Mouse (Mus musculus) stomach, embryonic 15.5 days (tissue): ENCODE measurements around the gene Mpz. TPM values are rescaled to one million over a fixed set of nuclear protein-coding genes. Genes with fewer than 3 reads are reported as not detected.

Experiments used
- ATAC-seq: fragments of 200-750 bp; cut with Nextera tagmentation; 2 replicates; pipeline ENCODE4 v1.8.0; 2017; ENCODE audit warnings: low read depth, moderate number of reproducible peaks, moderate TSS enrichment; ENCODE audit not compliant: insufficient read depth, low FRiP score
- H3K27ac ChIP-seq: fragments of 300-500 bp; sonication (generic); 2 replicates; pipeline ENCODE4 v1.5.1; 2015; ENCODE audit warnings: mild to moderate bottlenecking, inconsistent platforms
- H3K27me3 ChIP-seq: fragments of 300-500 bp; sonication (generic); replicated peaks from 2 replicates; pipeline ENCODE4 v1.6.1; 2015; ENCODE audit warnings: inconsistent platforms
- H3K36me3 ChIP-seq: fragments of 300-500 bp; sonication (generic); 2 replicates; pipeline ENCODE4 v1.6.1; 2015; ENCODE audit warnings: inconsistent platforms
- H3K4me1 ChIP-seq: fragments of 300-500 bp; sonication (generic); 2 replicates; pipeline ENCODE4 v1.6.1; 2015; ENCODE audit warnings: inconsistent platforms
- H3K4me2 ChIP-seq: fragments of 300-500 bp; sonication (generic); 2 replicates; pipeline ENCODE4 v1.6.1; 2015; ENCODE audit warnings: mild to moderate bottlenecking, inconsistent platforms
- H3K4me3 ChIP-seq: fragments of 300-500 bp; sonication (generic); replicated peaks from 2 replicates; pipeline ENCODE4 v1.5.1; 2015; ENCODE audit warnings: inconsistent platforms
- H3K9ac ChIP-seq: fragments of 300-500 bp; sonication (generic); 2 replicates; pipeline ENCODE4 v1.6.1; 2015; ENCODE audit warnings: inconsistent platforms
- H3K9me3 ChIP-seq: fragments of 300-500 bp; sonication (generic); 2 replicates; pipeline ENCODE4 v1.6.1; 2016; ENCODE audit warnings: inconsistent platforms
- WGBS: fragments of 180-500 bp; shearing (Covaris S2); methylation state at CpG from one replicate; pipeline ENCODE4 v1.1.7; 2015; 5-methylcytosine and 5-hydroxymethylcytosine counted together
- polyA plus RNA-seq: library from polyadenylated mRNA; unstranded; fragments of >200 nt; fragmentation: Nextera tagmentation; extraction: Ambion mirVana; gene quantifications from 2 replicates; pipeline ENCODE4 v1.2.1, GENCODE M21; 2015

The Mpz gene
- polyA plus RNA-seq, 1 experiment from 2014 or later, result 1.8 TPM

DNA sequence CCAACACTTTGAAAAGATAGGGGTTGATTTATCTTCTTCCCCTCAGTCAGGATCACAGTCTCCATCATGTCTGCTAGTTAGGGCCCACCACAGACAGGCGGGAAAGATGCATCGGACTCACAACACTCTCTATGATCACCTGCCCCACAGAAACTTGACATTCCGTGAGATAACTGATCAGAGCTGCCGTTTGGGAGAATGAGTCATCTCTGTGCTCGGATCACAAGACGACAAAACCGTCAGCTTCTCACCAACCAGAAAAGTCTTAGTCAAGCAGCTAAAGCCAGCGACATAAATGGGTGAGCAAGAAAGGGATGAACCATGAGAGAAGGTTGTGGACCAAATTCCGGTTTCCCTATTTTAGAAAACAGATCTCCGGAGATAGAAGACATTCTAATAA is 41.8 kb downstream of the Mpz start:
- WGBS, result 59% methylated on average over 10 of the region's 10 CpGs
- peaks cover 37% of the 10 kb centered on the region for H3K4me1 ChIP-seq
- peaks cover 21% of the 10 kb centered on the region for H3K27me3 ChIP-seq
- H3K27ac ChIP-seq, result no peak overlapping the region
- no peak overlapping the region for H3K4me3 ChIP-seq
- H3K9me3 ChIP-seq, result no peaks in the 10 kb centered on the region
- no peak for ATAC-seq
- H3K36me3 ChIP-seq, result no peaks in the 10 kb centered on the region
- H3K9ac ChIP-seq, result no peak overlapping the region
- H3K4me2 ChIP-seq, result no peak overlapping the region

DNA sequence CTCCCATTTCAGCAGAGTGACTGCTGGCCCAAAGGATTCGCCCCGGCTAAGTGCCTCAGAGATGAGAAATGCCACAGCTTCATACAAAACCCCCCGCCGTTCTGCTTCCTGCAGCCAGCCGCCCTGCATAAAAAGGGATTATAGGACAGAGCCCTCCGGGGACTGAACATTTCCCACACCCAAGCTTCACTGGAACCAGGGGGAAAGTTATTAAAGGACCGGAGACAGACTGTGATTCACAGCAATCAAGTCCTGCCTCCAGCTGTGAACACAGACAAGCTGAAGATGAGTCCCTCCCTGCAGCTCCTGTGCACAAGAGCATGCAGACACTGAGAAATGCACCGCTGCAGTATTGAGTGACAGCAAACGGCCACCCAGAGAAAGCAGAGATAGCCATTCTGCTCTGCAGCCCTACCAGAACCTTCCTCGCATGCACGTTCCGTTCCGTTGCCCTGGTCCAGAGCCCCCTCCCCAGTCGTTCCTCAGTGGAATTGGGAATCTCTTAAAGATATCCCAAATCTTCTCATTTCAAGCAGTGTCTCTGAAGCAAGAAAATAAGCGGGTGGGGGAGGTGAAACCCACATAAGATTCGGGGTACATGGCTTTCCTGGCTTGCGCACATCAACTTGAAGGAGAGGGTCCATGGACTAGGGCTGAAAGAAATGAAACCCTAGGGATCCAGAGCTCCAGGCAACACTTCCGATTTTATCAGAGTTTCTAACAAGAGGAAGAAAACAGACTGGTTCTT is 42.8 kb downstream of the Mpz start:
- 9% methylated on average over 18 of the region's 18 CpGs for WGBS
- no peak overlapping the region for H3K27ac ChIP-seq
- H3K4me2 ChIP-seq, result peak overlapping the region; percentile 46
- no peaks in the 10 kb centered on the region for H3K36me3 ChIP-seq
- no peak overlapping the region; the same call in 1 of the 2 replicates for H3K4me3 ChIP-seq
- H3K9me3 ChIP-seq, result no peaks in the 10 kb centered on the region
- peaks cover 21% of the 10 kb centered on the region for H3K27me3 ChIP-seq
- peaks cover 37% of the 10 kb centered on the region for H3K4me1 ChIP-seq
- ATAC-seq, result no peak
- no peak overlapping the region for H3K9ac ChIP-seq

DNA sequence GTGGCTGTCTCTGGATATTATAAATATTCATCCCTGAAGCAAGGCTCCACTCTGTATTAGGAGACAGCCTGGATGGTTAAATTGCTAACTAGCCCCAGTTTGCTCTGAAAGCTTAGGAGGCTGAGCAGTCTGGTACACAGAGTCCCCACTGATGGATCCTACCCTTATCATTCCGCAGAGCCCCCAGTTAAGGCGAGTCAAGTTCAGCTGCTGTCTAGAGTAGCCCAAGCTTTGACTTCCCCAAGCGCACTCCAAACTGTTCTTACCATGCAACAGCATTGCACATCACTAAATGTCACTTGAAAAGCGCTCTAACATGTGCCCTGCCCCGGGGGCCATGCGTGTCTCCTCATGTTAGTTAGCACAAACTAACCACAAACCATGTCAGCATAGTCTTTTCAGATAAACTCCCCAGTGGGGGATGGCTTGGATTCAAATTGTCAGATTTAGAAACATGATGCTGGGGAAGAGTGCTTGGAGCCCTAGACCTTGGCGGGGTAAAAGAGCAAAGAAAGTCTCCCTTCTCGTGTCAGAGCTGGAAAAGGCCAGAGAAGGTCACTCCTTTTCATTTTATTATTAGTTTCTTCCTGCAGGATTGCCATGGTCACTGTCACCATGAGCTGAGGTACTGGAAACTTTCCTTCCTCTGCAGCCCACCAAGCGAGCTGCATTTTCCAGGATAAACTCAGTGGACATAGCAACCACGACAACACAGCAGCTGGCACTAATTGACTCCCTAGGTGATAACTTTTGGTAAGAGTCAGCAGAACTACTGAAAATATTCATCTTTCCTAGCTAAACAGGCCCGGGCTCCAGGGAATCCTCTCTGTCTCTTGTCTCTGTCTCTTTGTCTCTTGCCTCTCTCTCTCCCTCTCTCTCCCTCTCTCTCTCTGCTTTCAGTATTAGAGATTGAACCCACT is 43.7 kb downstream of the Mpz start:
- ATAC-seq, result no peak
- Histone ChIP-seq H3K27ac (no peak overlapping the region), H3K4me2 (peak overlapping the region; percentile 46; the same call in 1 of the 2 replicates), H3K9ac (no peak overlapping the region), H3K36me3 (no peaks in the 10 kb centered on the region), H3K4me1 (peaks cover 33% of the 10 kb centered on the region), H3K9me3 (no peaks in the 10 kb centered on the region), H3K27me3 (peaks cover 21% of the 10 kb centered on the region), H3K4me3 (no peak overlapping the region)
- 31% methylated on average over 11 of the region's 11 CpGs for WGBS

DNA sequence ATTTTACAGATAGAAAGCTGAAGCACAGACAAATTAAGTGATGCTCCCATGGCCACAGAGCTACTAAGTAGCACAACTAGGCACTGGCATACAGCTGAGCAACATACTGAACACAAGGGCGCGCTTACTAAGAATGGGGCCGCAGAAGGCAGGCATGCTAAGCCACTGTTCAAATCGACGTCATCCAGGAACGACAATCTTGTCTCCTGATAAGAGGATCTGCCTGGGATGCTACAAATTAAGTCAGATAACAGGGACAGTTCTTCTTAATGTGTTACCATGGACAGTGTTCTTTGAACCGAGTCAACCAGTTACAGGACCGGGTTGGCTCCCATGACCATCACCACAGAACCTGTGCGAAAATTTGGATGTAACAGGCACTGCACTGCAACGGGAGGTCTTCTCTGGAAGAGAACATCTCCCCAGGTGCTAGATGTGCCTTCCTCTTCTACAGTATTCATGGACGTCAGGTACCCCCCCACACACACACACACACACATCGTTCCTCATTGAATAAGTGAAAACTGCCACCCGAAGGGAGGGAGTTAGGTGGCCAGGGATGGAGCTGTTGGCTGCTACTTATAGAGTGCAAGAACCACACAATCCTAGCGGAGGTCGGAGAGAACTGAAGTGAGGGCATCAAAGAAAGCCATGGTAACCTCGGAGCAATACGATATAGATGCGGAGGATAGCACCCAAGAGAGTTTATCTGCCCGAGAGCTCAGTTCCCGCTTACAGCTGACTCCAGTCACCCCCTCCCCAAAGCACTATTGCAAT is 44.7 kb downstream of the Mpz start:
- Histone ChIP-seq H3K4me2 (peak overlapping the region; percentile 91), H3K9me3 (no peaks in the 10 kb centered on the region), H3K27ac (no peak overlapping the region), H3K36me3 (no peaks in the 10 kb centered on the region), H3K4me1 (peaks cover 25% of the 10 kb centered on the region), H3K27me3 (peaks cover 21% of the 10 kb centered on the region), H3K9ac (peak overlapping the region; percentile 23; the same call in 1 of the 2 replicates), H3K4me3 (peak overlapping the region; percentile 51)
- WGBS, result 16% methylated on average over 20 of the region's 20 CpGs
- ATAC-seq, result no peak

DNA sequence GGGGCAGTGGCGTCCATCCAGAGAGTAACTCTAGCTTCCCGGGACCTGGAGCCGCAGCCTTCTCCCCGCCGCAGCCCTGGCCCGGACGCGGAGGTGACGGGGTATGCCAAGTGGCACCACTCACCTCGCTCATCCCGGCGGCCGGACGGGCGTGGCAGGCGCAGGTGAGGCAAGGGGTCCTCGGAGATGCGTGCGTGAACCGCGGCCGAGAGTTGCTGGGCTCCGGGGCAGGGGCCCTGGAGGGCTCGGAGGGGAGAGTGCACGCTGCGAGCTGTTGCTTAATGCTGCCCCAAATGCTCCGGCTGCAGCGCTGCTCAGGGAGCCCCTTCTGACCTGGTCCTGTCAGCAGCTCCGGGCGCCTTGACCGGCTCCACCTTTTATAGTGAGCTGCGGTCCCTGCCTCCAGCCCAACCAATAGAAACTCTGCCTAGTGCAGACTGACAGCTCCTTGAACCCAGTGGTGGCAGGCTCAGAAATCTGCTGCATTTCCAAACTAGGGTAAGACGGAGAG is 45.4 kb downstream of the Mpz start, which contains the start of gene Pcp4l1:
Pcp4l1 (minus strand) TSS at position 382 of the 511 bp plus-strand sequence.
- Histone ChIP-seq H3K4me2 (peak within 1 kb of the TSS; percentile 91), H3K27me3 (peaks cover 21% of the 10 kb centered on the region), H3K9ac (peak within 1 kb of the TSS; percentile 23; the same call in 1 of the 2 replicates), H3K4me3 (peak within 1 kb of the TSS; percentile 51), H3K36me3 (no peaks in the 10 kb centered on the region), H3K9me3 (no peaks in the 10 kb centered on the region), H3K27ac (no peak within 1 kb of the TSS), H3K4me1 (peaks cover 25% of the 10 kb centered on the region)
- under 1% methylated on average over 33 of the region's 33 CpGs for WGBS
- peak; percentile 88 for ATAC-seq

DNA sequence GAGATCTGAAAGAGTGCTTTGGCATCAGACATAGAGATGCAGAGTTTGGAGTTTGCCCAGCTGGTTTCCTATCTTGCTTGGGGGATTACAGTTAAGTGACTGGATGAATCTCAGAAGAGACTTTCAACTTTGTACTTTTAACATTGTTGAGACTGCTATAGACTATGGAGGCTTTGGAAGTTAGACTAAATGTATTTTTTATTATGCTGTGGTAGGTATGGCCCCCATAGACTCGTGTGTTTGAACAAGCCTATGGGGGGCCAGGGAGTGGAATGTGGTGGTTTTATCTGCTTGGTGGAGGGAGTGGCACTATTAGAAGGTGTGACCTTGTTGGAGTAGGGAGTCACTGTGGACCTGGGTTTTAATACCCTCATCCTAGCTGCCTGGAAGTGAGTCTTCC is 49.0 kb downstream of the Mpz start:
- WGBS, result 41% methylated on average over 1 of the region's 1 CpGs
- no peak overlapping the region for H3K9ac ChIP-seq
- H3K36me3 ChIP-seq, result no peaks in the 10 kb centered on the region
- H3K4me3 ChIP-seq, result no peak overlapping the region
- H3K27ac ChIP-seq, result no peak overlapping the region
- no peaks in the 10 kb centered on the region for H3K9me3 ChIP-seq
- no peak overlapping the region for H3K4me2 ChIP-seq
- peaks cover 11% of the 10 kb centered on the region for H3K4me1 ChIP-seq
- ATAC-seq, result no peak
- H3K27me3 ChIP-seq, result peaks cover 17% of the 10 kb centered on the region

DNA sequence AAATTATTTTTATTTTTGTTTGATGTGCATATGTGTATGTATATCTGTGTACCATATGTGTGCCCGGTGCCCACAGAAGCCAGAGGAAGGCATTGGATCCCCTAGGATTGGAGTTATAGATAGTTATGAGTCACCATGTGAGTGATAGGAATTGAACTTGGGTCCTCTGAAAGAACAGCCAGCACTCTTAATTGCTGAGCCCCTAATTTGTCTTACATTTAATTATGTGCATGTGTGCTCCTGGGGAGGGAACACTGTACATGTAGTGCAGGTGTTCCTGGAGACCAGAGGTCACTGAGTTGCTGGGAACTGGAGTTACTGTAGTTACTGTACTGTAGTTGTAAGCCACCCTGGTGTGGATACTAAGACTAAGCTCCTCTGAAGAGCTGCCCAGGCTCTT is 50.3 kb downstream of the Mpz start:
- no peak for ATAC-seq
- peaks cover 6% of the 10 kb centered on the region for H3K4me1 ChIP-seq
- no peak overlapping the region for H3K27ac ChIP-seq
- WGBS, result 95% methylated on average over 1 of the region's 1 CpGs
- peaks cover 5% of the 10 kb centered on the region for H3K27me3 ChIP-seq
- no peak overlapping the region for H3K9ac ChIP-seq
- no peak overlapping the region for H3K4me3 ChIP-seq
- H3K36me3 ChIP-seq, result no peaks in the 10 kb centered on the region
- H3K9me3 ChIP-seq, result no peaks in the 10 kb centered on the region
- no peak overlapping the region for H3K4me2 ChIP-seq

DNA sequence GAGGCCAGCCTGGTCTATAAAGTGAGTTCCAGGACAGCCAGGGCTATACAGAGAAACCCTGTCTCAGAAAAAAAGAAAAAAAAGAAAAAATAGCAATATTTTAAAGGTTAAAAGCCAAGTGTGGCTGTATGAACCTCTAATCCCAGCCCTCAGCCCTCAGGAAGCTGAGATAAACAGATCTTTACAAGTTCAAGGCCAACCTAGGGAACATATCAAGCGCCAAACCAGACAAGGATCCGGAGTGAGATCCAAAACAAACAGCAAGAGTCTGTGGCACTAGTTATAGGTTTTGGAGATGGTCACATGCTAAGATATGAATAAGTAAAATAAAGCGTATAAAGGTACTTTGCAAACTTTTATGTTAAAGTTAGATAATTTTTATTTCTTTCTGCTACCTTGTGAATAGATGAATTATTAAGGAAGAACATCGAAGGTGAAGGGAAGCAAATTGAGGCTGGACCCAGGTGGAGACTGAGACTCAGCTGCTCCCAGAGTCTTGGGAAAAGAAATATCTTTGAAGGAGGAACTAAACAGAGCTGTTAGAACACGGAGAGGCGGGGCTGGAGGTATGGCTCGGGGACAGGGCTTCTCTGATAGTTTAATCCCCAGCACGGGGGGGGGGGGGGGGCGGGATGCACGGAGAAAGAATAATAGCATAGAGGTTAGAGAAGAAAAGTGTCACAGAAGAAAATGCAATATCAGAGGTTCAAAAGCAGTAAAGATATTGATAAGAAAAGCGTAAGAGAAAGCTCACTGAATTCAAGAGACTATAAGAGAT is 53.1 kb downstream of the Mpz start:
- Histone ChIP-seq H3K9ac (no peak overlapping the region), H3K36me3 (no peaks in the 10 kb centered on the region), H3K9me3 (no peaks in the 10 kb centered on the region), H3K27me3 (no peaks in the 10 kb centered on the region), H3K27ac (no peak overlapping the region), H3K4me1 (no peaks in the 10 kb centered on the region), H3K4me2 (no peak overlapping the region), H3K4me3 (no peak overlapping the region)
- WGBS, result 50% methylated on average over 10 of the region's 11 CpGs
- no peak for ATAC-seq

DNA sequence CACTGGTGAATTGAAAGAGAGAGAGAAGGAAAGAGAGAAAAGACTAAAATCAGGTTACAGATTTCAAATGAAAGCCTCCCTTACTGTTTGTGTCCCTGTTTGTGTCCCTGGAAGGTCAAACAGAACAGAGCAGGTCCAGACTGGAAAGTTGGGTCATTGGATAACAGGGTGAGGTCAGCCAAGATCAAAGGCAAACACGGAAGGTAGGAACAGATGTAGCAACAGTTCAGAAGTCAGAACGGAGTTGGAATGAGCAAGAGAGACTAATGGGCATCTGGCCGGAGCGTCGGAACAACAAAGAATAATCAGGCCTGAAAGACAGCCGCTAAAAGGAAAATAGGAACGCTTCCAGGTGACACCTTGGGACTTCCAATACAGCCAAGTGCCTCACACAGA is 53.7 kb downstream of the Mpz start:
- no peaks in the 10 kb centered on the region for H3K9me3 ChIP-seq
- no peaks in the 10 kb centered on the region for H3K36me3 ChIP-seq
- ATAC-seq, result no peak
- no peaks in the 10 kb centered on the region for H3K4me1 ChIP-seq
- no peaks in the 10 kb centered on the region for H3K27me3 ChIP-seq
- H3K27ac ChIP-seq, result no peak overlapping the region
- H3K4me2 ChIP-seq, result no peak overlapping the region
- 62% methylated on average over 7 of the region's 7 CpGs for WGBS
- no peak overlapping the region for H3K9ac ChIP-seq
- H3K4me3 ChIP-seq, result no peak overlapping the region

DNA sequence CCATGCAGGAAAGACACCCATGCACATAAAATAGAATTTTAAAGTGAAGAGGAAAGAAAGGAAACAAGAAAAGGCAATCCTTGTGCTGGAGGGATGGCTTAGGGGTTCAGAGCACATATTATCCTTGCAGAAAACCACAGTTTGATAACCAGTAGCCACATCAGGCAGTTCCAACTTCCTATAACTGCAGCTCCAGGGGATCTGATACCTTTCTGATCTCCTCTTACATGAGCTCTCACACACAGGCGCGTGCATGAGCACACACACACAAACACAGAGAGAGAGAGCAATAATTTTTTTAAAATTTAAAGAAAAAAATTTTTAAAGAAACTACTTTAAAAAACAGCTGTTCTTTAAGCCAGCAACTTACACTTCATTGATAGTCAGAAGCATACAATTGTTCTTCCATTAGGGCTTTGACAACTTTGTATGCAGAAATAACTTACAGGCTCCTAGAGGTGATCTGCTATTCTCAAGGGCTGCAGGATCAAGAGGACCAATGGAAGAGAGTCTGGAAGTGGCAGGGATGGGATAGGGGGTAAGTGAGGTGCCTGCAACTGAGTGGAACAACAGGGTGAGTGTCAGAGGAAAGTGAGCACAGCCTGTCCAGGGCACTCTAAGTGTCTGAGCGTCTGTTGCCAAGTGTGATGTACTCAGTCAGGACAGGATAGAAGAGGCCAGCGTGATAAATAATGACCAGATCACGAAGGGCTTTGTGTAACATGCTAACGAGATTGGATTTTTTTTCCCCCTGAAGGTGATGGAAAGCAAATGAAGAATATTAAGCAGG is 55.4 kb downstream of the Mpz start:
- no peaks in the 10 kb centered on the region; the same call in 1 of the 2 replicates for H3K27me3 ChIP-seq
- 75% methylated on average over 6 of the region's 6 CpGs for WGBS
- H3K4me1 ChIP-seq, result no peaks in the 10 kb centered on the region

More for the DNA sequence above, 55.4 kb downstream of the Mpz start:
- H3K4me3 ChIP-seq, result no peak overlapping the region
- no peak overlapping the region for H3K27ac ChIP-seq
- ATAC-seq, result no peak
- no peaks in the 10 kb centered on the region for H3K9me3 ChIP-seq
- no peaks in the 10 kb centered on the region for H3K36me3 ChIP-seq
- H3K9ac ChIP-seq, result no peak overlapping the region
- no peak overlapping the region for H3K4me2 ChIP-seq
